In genomic region chr7:75282951-75283350, GRCm38 (mm10) we compare ENCODE assay signal across 23 mouse cellular contexts. TPM values are rescaled to one million over a fixed set of nuclear protein-coding genes. Genes with fewer than 3 reads are reported as not detected.
A peak's percentile ranks its signal among the peaks of the same experiment; 100 is the strongest.
DNase-seq lines count a peak whose midpoint lies in the region; TF ChIP-seq lines count a peak whose summit lies in the region.
"Had no signal": no experiment of that assay in that cellular context is flagged by ENCODE, and none has a peak within 500 bp of the region (broad histone marks: within the 10 kb centered on the region; RNA-seq: fewer than 3 reads in every experiment).

No protein-coding gene starts in this region.

- H3K4me3 ChIP-seq in cerebellum, adult 2 months (replicated peaks; ENCODE audit: insufficient read depth, low read depth, low read length): no peak overlapping the region
- H3K4me3 ChIP-seq: embryonic facial prominence, embryonic 12.5 days; limb, embryonic 12.5 days; liver, embryonic 12.5 days; megakaryocyte, embryonic 14.5 days; myocyte had no signal

- no peaks in the 10 kb centered on the region for H3K27me3 ChIP-seq in cerebellum, adult 2 months (ENCODE audit: control insufficient read depth, insufficient read depth, low read length)
- H3K27me3 ChIP-seq: embryonic facial prominence, embryonic 12.5 days; liver, embryonic 12.5 days had no signal

- TF ChIP-seq CTCF in cerebellum, adult 2 months (IDR thresholded peaks at IDR 0.05; ENCODE audit: borderline replicate concordance, insufficient read depth, low read depth, low read length): no peak

- 9% methylated on average over 3 of the region's 3 CpGs for WGBS in cerebellum, adult 2 months

- peaks cover 66% of the 10 kb centered on the region for H3K4me1 ChIP-seq in cerebellum, adult 2 months (ENCODE audit: control insufficient read depth, insufficient read depth, low read length)
- H3K4me1 ChIP-seq: embryonic facial prominence, embryonic 12.5 days; limb, embryonic 12.5 days; liver, embryonic 12.5 days had no signal

- peak overlapping the region; percentile 93; the same call in 1 of the 2 replicates for H3K27ac ChIP-seq in cerebellum, adult 2 months (ENCODE audit: insufficient read depth, low read length)
- H3K27ac ChIP-seq: embryonic facial prominence, embryonic 12.5 days; limb, embryonic 12.5 days; liver, embryonic 12.5 days had no signal

- peak; percentile 46 for DNase-seq in layer of hippocampus, adult 9-11 months
- no peak for DNase-seq in layer of hippocampus, postnatal 14 days (ENCODE audit: low spot score in 2 of 2)
- peak; percentile 66 for DNase-seq in cerebellum, adult 11 months
- peak; percentile 74 to 90 for DNase-seq in cerebellum, adult 2 months
- DNase-seq in cerebellum, postnatal 36 days: peak; percentile 75 to 80
- DNase-seq in spleen, postnatal 10 days (ENCODE audit: low spot score in 2 of 2): no peak
- DNase-seq in urinary bladder, postnatal 4 days (ENCODE audit: low spot score in 2 of 2): no peak
- DNase-seq: adrenal gland, postnatal 14 days; gastrocnemius, postnatal 36 days; heart, postnatal 10 days; kidney, adult 8-10 months; kidney, postnatal 36 days; lung, adult 2 months; midbrain, embryonic 14.5 days; thymus, postnatal 25 days had no signal

- TF ChIP-seq POLR2A in cerebellum, adult 2 months (IDR thresholded peaks at IDR 0.05; ENCODE audit: borderline replicate concordance, insufficient read depth, low read length): no peak; the same call in 1 of the 2 replicates

RNA-seq across cellular contexts. Expression of gene Sv2b, which starts 26.1 kb away (rescaled TPM):
- total RNA-seq in layer of hippocampus, postnatal 14 days (2021): 100 to 1,000 TPM; 341 to 350 TPM
- 89.2 and 103 TPM in 2 replicates for polyA plus RNA-seq in cerebellum, adult 2 months (2012; rRNA removed)
- polyA plus RNA-seq: activated CD4-positive, CD25-positive, alpha-beta regulatory T cell, adult 4 months; G1E; inflammation-experienced regulatory T-cells, adult 6 months had no signal

Comparison
In these comparisons a context has a peak if more than half of its experiments do, and no peak if none do; other contexts are left out.
1. DNase-seq: peak in layer of hippocampus, adult 9-11 months (single experiment), cerebellum, adult 11 months (single experiment), cerebellum, adult 2 months (2 of 2) and cerebellum, postnatal 36 days (2 of 2); none in layer of hippocampus, postnatal 14 days (0 of 2), spleen, postnatal 10 days (0 of 2) and urinary bladder, postnatal 4 days (0 of 2).